Mouse (Mus musculus): ENCODE measurements around the gene Abtb2.

- TF ChIP-seq POLR2A (IDR thresholded peaks at IDR 0.05; ENCODE audit: extremely low read depth, insufficient read depth, low read length) (no peak), CTCF (IDR thresholded peaks at IDR 0.05; ENCODE audit: low read depth, low read length) (no peak)
Measured at GRCm38 (mm10) chr2:103516472-103516871, 49.6 kb upstream of the Abtb2 start.

Measured in liver, adult 2 months (tissue).